Mouse (Mus musculus): ENCODE measurements around the gene Clstn1.

Clstn1 gene

DNA sequence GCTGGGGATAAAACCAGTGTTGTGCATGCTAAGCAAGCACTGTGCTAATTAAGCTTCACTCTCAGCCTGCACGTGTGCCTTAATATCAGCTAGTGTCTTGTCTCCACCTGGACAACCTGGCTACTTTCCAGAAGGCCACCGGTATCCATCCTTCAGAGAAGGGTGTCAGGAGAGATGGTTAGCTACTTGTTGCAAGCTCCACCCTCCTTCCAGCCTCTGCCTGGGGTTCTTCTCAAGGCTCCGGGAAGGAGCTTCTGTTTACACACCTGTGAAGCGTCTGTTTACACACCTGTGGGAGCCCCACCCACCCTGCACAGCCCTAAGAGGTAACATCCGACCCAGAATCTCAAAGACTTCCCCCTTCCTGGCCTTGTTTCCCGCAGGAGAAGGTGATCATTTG is 17.6 kb upstream of the Clstn1 start:
- DNase-seq, result no peak

DNA sequence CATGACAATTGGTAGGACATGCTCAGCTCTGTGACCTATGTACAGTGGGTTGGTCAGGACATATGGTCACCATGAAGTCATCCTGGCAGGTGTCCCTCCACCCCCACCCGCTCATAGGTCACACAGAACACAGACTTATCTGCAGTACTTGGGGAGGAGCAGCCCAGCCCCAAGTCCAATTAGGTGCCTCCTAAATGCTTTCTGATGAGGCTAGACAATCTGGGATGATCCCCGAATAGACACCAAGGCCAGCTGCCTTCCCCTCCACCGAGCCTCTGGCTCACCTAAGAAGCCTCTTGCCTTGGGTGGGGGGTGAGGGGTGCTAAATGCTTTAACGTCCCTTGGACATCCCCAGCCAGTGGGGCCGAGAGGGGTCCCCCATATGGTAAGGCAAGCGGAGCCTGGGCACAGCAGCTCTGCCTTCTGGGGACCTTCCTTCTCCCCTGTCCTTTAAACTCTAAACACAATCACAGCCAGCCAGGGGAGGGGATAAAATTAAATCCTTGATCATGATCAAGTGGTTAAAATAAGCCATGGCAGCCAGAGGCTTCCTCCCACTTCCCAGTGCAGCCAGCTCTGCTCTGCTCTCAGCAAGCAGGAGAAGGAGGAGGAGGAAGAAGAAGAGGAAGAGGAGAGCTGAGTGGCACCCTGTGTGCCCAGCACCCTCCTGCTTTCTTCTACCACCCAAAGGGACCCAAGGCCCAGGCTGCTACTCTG is 16.3 kb upstream of the Clstn1 start:
- no peak for DNase-seq

DNA sequence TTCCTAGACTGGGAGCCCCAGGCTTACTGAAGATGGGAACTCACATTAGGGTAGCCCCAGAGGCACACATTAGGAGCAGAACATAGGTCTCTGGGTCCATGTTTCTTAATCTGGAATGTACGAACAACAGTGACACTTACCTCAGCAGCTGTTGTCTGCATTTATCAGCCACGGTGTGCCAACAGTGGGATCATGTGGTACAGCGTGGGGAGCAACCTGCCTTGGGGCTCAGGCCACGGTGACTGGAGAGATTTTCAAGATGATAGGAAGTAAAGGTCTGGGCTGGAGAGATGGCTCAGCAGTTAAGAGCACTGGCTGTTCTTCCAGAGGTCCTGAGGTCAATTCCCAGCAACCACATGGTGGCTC is 15.8 kb upstream of the Clstn1 start:
- DNase-seq, result no peak

DNA sequence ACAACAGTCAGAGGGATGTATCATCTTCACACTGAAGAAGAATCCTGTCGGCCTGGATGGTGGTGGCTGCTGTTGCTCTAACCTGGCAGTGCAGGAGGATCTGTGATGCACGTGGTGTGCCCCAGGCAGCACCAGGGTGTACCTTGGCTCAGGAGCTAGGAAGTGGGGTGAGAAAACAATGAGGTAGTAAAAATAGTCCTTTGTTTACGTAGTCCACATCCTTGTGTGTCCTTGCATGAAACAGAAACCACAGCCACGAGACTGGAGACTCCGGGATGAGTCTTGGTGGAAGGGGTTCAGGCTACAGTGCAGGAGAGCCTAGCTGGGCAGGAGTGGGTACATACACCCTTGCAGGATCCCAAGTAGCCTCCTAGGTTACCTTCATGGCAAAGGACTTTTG is 15.1 kb upstream of the Clstn1 start:
- DNase-seq, result no peak

DNA sequence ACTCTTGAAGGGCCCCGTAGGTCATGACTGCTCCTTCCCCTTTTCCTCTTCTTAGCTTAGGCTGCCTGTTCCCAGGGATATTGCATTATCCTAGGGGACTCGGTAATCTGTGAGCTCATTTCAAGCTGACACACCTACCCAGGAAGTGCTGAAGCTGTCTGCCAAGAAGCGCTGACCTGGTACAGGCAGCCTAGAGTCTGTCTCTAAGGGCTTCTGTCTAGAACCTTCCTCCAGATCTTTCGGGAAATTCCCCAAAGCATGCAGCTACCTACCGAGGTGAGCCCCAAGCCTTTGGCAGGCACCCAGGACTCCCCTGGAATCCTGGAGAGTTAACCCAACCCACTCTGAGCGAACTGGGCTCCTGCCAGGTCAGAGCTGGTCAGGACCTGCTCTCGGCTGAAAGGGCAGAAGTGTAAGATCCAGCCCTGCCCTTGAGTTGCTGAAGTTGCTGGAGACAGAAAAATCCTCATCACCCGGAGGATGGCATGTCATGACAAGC is 14.6 kb upstream of the Clstn1 start:
- DNase-seq, result no peak

DNA sequence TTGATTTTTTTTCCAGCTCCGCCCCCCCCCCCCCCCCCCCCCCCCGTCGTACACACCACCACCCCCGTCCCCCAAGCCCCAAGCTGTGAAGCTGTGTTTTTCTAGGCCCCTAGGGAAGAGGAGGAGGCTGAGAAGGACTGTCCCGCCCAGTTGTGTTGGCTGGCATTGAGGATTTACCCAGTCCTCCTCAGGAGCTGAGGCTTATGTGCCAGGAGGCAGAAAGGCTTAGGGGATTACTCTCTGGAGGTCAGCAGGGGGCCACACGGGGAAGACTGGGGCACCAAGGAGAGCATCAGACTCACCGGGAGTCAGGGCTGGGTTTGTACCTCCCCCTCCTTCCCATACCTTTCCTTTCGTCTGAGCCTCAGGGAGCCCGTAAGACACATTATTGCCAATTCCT is 13.8 kb upstream of the Clstn1 start:
- DNase-seq, result no peak

DNA sequence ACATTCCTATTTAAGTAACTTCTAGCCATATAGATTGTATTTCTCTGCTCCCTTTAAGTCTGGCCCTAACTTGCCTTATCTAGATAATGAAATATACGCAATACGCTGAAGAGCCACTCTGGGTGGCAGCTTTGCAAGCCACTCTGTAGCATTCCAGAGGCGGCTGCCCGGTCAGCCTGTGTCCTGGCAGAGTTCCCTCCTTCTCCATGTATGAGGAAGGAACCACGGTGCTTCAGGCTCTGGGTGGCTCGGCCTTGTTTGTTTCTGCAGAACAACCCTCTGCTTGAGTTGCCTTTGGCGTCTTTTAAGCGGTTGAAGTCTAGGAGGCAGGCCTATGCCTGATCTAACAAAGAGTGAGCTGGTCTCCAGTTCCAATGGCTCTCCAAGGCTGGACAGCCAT is 13.4 kb upstream of the Clstn1 start:
- no peak for DNase-seq

DNA sequence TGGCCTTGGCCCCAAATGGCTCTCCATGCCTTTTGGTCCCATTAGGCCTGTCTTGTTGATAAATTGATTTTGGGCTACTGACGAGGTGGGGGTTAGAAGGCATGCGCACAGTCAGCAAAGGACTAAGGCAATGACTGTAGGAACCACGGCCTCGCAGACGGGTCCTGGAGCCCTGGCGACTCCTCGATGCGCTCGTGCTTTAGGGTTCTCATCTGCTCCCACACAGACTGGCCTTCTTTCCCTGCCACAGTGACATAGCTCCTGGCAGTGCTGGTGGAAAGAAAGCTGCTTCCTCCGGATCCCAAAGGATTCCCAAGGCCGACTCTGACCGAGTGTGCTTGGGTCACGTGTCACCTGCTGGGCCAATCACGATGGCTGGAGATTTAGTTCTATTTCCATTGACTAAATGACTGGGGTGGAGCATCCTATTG is 11.9 kb upstream of the Clstn1 start:
- DNase-seq, result no peak

DNA sequence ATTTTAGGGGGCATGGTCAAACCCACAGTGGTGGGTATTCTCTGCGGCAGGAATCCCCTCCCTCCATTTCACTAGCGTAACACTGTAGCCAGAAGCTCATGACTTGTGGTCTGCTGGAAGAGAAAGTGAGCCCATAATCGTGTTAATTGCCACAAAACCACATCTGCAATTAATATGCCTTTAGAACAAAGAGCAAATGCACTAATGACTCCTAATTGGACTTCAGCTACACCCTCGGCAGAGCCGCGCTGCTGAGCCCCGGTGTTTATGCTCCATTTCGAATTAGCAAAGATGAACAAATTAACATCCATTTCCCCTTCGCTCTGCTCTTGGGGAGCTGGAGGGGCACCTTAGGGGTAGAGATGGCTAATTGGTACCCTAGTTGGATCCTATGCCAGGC is 10.2 kb upstream of the Clstn1 start:
- DNase-seq, result no peak

DNA sequence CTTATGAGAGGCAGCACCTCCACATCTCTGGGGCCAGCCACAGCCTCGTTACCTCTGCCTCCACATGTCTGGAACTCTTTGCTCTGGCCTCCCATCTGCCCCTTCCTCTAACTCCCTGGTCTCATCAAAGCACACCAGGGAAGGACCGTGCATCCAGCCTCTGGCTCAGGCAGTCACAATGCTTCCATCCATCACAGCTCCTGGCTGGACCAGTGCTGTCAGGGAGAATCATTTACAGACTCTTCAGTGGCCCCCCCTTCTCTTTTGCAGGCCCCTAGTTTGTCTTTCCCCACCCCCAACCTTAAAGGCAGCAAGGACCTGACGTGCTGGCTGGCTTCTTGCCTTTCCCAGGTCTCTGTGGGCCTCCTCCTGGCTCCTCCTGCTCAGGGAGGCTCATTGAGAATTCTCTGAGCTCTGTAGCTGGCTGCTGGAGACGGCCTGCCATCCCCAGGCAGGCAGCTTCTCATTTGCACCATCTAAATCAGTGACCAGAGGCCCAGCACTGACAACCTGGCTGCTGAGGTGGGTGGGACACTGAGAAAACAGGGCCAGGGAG is 9.2 kb upstream of the Clstn1 start:
- no peak for DNase-seq

DNA sequence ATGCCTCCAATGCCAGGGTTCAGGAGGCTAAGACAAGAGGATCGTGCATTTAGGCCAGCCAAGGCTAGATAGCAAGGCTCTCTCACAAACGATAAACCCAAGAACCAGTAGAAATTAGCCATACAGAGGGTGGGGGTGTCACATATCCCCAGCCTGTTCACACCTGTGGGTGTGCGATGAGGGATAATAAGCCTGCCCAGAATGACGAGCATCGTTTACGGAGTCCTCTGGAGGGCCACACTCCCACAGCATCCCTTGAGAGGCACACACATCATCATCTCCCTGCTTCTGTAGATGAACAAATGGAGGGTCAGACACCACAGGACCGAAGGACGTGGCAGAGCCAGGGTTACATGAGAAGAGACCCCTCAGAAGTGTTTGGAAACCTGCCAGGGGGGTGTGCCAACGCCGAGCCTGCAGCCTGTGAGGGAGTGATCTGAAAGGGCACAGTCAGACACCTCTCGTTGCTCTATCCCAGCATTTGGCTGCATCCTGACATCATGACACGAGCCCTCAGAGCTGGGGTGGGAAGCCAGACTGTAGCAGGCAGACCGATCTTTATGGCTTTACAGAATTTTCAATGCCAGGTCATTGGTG is 8.1 kb upstream of the Clstn1 start:
- no peak for DNase-seq

DNA sequence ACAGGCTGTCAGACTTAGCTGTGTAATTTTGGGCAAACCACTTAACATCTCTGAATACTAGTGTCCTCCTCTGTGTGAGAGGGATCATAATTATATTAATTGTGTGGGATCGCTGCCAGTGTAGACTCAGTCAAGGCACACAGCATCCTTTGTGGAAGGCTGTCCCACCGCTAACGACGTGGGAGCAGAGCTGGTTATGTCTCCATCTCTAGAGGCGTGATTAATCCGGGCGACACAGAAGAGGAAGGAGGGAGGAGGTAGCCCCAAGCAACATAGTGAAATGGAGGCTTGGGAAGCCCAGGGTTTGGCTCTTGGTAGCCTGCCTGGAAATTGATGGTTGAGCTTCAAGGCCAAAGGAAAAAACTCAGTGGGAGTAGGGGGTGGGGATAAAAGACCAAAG is 7.4 kb upstream of the Clstn1 start:
- DNase-seq, result no peak

DNA sequence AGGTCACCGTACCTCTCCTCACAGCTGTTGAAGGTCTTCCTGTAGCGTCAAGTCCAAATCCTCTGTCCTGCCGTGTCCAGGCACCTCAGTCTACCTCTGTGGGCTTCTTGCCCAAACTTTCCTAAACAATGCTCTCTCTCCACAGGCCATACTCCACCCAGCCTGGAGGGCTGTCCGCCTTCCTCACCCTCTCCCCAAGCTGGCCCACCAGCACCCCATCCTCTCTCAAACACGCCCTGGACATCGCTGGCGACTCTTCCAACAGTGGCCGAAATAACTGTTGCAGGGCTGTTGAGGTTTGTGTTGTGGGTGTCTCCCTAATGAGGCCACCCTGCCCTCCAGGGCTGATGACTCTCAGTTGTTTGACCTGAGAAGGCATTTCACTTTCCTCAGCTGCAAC is 1.0 kb upstream of the Clstn1 start:
- DNase-seq, result no peak

DNA sequence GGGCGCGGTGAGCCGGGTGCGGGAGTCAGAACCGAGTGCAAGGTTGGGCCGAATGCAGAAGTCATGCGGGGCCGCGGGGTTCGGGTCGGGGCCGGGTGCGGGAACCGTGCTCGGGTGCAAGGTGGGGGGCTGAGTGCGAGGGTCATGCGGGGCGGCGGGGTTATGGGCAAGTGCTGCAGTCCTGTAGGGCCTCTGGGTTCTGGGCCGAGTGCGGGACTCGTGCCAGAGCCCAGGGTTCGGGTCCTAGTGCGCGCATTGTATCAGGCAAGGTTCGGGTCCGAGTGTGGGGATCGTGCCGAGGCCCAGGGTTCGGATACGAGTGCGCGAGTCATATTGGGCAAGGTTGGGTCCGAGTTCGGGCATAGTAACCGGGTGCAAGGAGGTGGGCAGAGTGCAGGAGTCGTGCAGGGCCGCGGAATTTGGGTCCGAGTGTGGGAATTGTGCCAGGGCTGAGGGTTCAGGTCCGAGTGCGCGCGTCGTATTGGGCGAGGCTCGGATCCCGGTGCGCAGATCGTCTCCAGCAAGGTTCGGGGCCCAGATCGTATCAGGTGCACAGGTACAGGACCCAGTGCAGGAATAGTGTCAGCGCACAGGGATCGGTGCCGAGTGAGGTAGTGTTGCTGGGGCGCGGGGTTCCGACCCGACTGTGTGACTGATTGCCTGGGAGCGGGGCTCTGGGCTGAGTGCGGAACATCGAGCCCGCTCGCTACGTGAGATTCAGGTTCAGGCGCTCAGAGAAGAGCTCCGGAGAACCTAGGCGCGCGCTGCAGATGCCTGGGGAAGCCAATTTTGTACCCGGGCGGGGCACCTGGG is 721 bp downstream of the Clstn1 start:
- DNase-seq, result no peak

DNA sequence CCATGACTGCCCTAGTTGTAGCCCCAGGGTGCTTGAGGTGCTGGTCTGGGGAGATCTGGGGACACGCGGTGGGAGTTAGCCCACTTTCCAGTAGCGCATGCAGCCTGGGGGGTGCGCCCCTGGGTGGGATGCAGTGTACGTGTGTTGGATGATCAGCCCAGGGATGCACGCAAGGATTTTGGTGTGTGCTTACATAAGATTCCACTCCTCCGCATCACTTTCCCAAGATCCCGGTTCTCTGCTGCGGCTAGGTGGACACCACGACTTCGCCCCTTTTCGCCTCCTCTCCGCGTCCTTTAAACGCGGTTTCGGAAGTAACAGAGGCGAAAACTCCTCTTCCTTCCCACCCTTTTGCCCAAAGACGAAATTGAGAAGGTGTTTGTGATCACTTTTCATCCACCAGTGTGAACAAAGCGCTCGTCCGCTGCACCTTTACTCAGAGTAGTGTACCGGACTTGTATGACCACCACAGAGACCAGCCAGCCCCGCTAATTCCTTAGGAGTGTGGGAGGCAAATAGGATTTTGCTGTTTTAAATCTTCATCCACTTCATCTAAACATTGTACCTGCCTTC is 1.4 kb downstream of the Clstn1 start:
- DNase-seq, result no peak

DNA sequence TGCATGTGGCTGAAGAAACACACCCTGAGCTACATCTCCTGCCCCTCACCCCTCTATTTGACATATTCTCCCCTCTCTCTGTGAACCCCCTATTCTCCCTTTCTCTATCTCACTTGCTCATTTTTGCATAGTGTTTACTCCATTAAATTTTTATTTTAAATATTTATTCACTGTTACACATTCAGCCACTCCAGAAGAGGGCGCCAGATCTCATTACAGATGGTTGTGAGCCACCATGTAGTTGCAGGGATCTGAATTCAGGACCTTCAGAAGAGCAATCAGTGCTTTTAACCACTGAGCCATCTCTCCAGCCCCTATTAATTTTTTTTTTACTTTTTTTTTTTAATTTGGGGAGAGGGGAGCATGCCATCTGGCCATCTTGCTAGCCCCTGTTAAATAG is 3.9 kb downstream of the Clstn1 start:
- DNase-seq, result no peak

DNA sequence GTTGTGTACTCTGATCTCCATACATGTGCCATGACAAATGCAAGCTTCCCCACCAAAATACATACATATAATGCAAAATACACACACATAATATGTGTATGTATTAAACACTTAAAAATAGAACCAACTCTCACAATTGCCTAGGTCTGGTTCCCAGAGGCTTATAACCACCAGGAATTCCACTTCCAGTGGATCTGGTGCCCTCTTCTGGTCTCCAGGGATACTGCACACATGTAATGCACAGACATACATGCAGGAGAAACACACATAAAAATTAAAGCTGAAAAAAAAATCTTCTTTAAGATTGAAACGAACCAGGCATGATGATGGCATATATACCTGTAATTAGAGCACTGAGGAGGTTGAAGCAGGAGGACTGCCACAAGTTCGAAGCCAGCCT is 5.2 kb downstream of the Clstn1 start:
- no peak for DNase-seq

DNA sequence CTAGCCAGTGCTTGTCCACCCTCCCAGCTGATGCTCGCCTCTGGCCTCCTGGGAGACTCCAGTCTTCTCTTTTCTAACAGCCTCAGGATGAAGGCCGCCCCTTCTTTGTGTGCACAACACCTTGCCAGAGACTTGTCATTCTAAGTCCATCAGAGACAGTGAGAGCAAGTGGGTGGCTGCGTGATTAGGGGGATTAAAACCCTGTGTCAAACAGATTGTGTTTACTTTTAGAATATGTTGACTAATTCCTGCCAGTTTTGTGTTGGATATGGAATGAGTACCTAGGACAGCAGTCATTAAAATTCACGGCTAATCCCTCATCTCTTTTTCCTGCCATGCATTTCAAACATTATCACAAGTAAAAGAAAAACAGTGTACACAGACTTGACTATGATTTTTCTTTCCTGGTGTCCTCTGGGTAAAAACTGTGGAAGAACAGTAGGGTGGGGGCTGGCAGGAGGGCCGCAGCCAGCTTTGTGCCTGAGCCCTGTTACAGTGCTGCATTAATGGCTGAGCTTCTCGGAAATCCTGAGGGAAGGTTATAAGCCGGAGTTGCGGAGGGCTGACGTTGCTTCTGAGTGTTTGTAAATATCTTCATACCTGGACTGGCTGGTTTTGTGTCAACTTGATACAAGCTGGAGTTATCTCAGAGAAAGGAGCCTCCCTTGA is 8.8 kb downstream of the Clstn1 start:
- DNase-seq, result no peak

DNA sequence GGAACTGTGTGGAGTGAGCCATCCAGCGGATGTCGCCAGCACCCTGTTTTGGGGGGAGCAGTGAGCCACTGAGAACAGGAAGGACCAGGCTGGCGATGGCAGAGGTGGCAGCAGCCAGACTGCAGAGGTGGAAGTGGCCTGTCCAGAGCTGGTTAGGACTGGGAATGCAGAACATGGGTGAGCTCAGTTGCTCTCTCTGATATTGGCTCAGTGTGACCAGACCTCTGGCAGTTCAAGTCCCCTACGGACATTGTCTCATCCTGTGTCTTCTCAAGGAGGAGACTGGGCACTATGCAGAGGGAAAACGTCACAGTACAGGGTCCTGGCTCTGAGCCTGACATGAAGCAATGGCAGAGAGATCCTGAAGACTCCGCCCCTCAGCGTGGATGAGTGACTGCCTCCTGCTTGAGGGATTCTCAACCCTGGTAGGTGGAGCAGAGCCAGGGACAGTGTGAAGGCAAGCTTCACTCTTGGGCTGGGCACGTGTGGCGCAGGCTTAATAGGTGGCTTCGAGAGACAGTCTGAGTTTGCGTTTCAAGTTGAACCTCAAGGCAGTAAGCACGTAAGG is 11.5 kb downstream of the Clstn1 start:
- no peak for DNase-seq

DNA sequence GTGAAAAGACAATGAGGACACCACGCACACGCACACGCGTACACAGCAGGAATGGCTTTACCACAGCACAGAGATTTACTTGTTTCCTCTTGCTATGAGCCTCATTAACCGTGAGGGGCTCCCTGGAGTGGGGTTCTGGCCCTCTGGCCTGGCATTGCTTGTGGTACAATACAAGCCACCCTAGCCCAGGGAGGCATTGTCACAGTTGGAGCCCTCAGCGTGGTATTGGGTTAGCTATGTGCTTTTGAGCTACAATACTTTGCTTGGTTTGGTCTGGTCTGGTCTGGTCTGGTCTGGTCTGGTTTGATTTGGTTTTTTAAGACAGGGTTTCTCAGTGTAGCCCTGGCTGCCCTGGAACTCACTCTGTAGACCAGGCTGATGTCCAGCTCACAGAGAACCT is 13.3 kb downstream of the Clstn1 start:
- DNase-seq, result no peak

DNA sequence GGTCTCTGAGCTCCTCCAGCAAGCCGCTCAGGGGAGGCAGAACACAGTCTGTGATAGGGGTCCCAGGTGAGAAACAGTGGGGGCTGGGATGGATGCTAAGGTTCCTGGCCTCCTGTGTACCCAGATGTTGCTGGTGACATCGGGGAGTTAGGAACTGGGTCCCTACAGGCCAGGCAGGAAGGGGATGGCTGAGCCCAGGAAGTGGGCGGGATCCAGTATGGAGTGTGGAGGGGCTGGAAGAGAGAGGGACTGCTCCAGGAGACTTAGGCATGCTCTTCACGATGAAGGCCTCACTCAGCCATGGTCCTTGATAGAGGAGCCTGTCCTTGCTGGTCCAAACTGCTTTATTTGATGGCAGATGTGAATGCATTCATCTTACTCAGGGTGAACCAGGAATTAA is 13.9 kb downstream of the Clstn1 start:
- no peak for DNase-seq

DNA sequence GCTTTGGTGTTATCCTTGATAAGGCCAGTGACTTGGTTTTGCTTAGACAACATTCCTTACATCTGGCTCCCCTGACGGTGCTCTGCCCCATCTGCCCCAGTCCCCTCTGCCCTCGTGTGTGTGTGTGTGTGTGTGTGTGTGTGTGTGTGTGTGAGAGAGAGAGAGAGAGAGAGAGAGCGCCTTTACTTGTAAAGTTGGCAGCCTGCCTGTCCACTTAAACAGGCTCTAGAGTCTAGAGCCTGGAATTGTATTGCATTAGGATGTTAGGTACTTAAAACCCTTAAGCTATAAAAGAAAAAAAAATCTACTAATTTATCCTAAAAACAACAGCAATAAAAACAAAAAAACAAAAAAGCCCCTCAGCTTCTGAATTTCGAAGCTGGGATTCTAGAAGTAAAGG is 15.2 kb downstream of the Clstn1 start:
- no peak for DNase-seq

DNA sequence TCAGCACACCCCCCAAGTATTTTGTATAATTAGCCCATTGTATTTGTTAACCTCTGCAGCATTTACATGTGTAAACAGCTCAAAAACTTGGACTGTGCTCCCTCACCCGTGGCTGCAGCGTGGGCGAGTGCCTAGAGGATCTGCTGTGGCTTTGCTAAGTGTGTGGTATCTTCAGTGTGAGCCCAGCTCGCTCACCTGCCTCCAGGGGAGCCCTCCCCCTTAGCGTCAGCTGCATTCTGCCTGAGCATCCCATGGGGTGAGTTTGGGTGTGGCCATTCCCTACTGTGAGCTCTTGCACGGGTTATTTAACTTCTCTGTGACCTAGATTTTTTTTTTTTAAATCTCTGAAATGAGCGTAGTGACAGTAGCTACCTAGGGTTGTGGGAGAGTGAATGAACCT is 16.0 kb downstream of the Clstn1 start:
- DNase-seq, result no peak

Data from thymus, postnatal 25 days (tissue).